Mouse (Mus musculus) testis, adult 2 months (tissue): ENCODE measurements around the gene Ces2c.

Experiments
- CTCF ChIP-seq: fragments of 200-500 bp; IDR thresholded peaks from 2 replicates; pipeline ENCODE4 v1.5.1; 2012; ENCODE audit warnings: low read depth, mild to moderate bottlenecking, inconsistent platforms, low read length, moderate library complexity; ENCODE audit not compliant: control insufficient read depth, insufficient read depth, insufficient replicate concordance
- POLR2A ChIP-seq: fragments of 200-500 bp; IDR thresholded peaks from 2 replicates; pipeline ENCODE4 v1.6.1; 2012; ENCODE audit warnings: low read depth, mild to moderate bottlenecking, inconsistent platforms, low read length, moderate library complexity; ENCODE audit not compliant: control insufficient read depth

- TF ChIP-seq CTCF (no peak), POLR2A (no peak)
These were observed 5.3 kb upstream of the Ces2c start for GRCm38 (mm10) chr8:104841360-104842078.
